Mouse (Mus musculus) right cerebral cortex, postnatal 36 days (tissue): ENCODE results near the gene Gm21885.

Source experiments
- DNase-seq, 2 experiments: peaks; one replicate each; pipeline ENCODE4 v3.0.0; 2022; ENCODE audit warnings: low spot score in 2 of 2, mixed read lengths in 1 of 2

The Gm21885 gene

GRCm38 (mm10) chr11:94318056-94318455, 36.4 kb downstream of the Gm21885 start:
- DNase-seq, result no peak

DNA sequence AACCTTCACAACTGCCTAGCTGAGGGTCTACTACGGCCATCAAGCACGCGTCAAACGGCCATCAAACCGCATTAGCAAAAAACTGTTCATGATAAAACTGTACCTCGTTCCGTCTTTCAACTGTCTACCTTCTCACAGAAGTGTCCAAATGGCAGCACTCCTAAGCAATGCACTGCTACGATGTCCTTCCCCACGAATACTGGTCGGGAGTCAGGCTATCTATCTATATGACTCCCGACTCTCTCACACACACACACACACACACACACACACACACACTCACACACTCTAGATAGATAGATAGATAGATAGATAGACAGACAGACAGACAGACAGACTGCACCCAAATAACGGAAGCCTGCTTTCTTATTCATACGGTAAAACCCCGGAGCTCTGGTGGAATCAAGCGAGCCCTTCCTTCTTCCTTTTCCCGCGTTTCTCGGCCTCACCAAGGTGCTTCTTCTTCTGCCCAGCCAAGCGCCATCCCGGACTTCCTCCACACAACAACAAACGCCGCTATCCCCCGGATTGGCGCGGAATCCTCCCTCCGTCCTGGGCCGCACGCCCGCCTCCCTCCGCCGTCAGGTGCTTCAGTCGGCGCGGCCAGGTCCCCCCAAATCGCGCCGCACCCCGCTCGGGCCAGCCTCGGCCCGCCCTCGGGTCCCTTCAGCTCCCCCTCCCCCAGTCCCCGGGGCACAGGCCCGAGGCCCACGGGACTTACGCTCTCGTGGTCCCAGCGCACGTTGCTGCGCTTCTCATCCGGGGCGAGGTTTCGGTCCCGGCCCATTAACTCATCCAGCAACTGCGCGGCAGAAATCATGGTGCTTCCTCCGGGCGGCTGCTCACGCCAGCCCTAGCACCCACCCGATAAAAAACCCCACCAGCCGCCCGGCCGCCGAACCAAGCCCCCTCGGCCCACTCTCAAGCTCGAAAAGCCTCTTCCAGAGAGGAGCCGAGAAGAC, 39.6 kb downstream of the Gm21885 start:
- DNase-seq, result no peak

- DNase-seq, result peak; percentile 88 to 93
These were observed 40.3 kb downstream of the Gm21885 start, which contains the start of gene Luc7l3 for GRCm38 (mm10) chr11:94321931-94322400. Gene Luc7l3 (minus strand): TSS chr11:94321988.

DNA sequence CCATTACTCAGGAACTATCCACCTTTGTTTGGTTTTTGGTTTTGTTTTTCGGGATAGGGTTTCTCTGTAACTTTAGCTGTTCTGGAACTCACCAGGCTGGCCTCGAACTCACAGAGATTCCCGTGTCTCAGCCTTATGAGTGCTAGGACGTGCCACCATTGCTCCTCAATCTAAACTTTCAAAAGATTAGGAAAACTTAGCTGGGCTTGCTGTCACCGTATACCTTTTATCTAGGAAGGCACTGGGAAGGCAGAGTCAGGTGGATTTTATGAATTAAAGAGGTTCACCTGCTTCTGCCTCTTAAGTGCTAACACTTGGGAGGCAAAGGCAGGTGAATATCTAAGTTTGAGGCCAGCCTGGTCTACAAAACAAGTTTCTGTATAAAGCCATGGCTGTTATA, 41.0 kb downstream of the Gm21885 start:
- DNase-seq, result no peak

- DNase-seq, result no peak
These were observed 41.7 kb downstream of the Gm21885 start for GRCm38 (mm10) chr11:94323271-94323925.

- no peak for DNase-seq
These were observed 42.9 kb downstream of the Gm21885 start for GRCm38 (mm10) chr11:94324618-94325017.

DNA sequence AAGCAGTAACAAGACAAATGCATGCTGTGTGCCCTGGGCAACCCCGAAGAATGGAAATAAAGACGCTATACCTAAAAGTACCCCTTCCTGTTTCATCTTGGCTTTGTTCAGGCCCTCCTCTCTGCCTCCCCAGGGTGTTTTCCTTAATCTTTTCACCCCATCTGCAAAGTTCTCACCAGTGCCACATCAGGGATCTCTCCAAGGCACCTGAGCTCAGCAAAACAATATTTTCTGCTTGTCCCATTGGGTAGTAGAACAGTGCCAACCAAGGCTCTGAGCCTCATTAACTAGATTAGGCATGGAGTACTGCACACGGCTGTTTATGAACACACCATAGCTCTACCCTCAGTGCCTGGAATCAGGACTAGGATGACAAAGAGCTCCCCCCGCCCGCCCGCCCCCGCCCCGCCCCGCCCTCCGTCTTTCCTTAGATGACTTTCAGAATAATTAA, 45.3 kb downstream of the Gm21885 start:
- DNase-seq, result no peak

GRCm38 (mm10) chr11:94327693-94328643, 46.3 kb downstream of the Gm21885 start, which contains the start of gene Ankrd40:
Gene Ankrd40 (plus strand): TSS chr11:94328001.
- peak; percentile 96 to 97 for DNase-seq

- no peak for DNase-seq
These were observed 47.0 kb downstream of the Gm21885 start for GRCm38 (mm10) chr11:94328644-94329025.

DNA sequence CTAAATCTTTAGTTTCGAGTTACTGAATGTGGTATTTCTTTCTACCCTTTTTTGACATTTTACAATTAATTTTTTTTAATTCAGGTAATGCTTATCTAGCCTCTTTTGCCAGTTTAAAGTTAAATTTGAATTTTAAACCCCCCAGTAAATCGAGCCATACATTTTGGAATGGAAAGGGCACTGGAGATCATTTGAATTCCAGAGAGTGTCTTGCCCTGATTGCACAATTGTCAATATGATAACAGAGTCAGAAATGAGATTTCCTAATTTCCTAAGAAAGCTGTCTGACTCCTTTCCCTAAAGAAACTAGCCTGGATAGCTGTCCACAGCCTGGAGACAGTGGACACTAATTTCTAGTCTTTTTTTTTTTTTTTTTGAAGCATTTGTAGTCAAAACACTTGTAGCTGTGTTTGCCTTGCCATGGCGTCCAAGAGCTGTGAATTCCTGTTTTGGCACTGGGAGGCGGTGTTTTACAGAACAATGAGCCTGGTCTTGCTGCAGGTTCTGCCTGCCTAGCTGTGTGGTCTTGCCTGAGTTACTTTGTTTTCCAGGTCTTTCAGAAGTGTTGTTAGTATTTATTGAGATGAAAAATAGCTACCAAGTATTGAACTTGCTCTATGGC, 47.7 kb downstream of the Gm21885 start:
- peak; percentile 67 to 69 for DNase-seq

GRCm38 (mm10) chr11:94330211-94330610, 48.5 kb downstream of the Gm21885 start:
- no peak for DNase-seq

- DNase-seq, result peak in 1 of 2 experiments; percentile 23
These were observed 51.1 kb downstream of the Gm21885 start for GRCm38 (mm10) chr11:94332726-94333125.

DNA sequence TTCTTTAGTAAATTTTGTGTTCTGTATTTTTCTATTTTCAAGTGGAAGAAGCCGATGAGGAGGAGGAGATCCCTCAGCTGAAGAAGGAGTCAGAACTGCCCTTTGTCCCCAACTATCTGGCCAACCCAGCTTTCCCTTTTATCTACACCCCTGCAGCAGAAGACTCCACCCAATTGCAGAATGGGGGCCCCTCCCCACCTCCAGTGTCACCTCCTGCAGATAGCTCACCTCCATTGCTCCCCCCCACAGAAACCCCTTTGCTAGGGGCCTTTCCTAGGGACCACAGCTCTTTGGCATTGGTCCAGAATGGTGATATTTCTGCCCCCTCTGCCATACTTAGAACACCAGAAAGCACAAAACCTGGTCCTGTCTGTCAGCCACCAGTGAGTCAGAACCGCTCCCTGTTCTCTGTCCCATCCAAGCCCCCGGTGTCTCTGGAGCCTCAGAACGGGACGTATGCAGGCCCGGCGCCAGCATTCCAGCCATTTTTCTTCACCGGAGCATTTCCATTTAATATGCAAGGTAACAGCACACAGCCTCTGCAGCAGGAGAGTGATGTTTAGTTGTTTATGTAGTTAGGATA, 52.8 kb downstream of the Gm21885 start:
- DNase-seq, result no peak
